Mouse (Mus musculus) neutrophil, adult 5-6 weeks (primary cell): Measurements from ENCODE around the gene Sspn. TPM values are rescaled to one million over a fixed set of nuclear protein-coding genes. Genes with fewer than 3 reads are reported as not detected.

ENCODE experiments used
- ATAC-seq: fragments of 151-379, 151-347 bp; 2 replicates; pipeline ENCODE4 v1.8.0; 2017; ENCODE audit warnings: mild to moderate bottlenecking, moderate TSS enrichment; ENCODE audit not compliant: insufficient number of reproducible peaks, poor library complexity, low FRiP score, severe bottlenecking; ENCODE audit errors: extremely low read depth
- total RNA-seq: library from RNA; stranded (forward); fragments of 200-1000 nt; gene quantifications from 2 replicates; pipeline ENCODE4 v1.2.3, GENCODE M21; 2017

Sspn gene
- total RNA-seq, 1 experiment from 2014 or later: 1.2 TPM

- no peak for ATAC-seq
Measured at GRCm38 (mm10) chr6:145918236-145918635, 13.2 kb upstream of the Sspn start.

- ATAC-seq: no peak
Measured at GRCm38 (mm10) chr6:145923594-145923993, 7.8 kb upstream of the Sspn start.

- no peak for ATAC-seq
Measured at GRCm38 (mm10) chr6:145934001-145934696, 2.7 kb downstream of the Sspn start.

GRCm38 (mm10) chr6:145934697-145935240 is 3.3 kb downstream of the Sspn start:
- ATAC-seq: no peak

GRCm38 (mm10) chr6:145935912-145936311 is 4.5 kb downstream of the Sspn start:
- ATAC-seq: no peak

GRCm38 (mm10) chr6:145936511-145936910 is 5.1 kb downstream of the Sspn start:
- ATAC-seq: no peak

GRCm38 (mm10) chr6:145940852-145941251 is 9.4 kb downstream of the Sspn start:
- no peak for ATAC-seq

GRCm38 (mm10) chr6:145942263-145942966 is 11.0 kb downstream of the Sspn start:
- no peak for ATAC-seq

- ATAC-seq: no peak
Measured at GRCm38 (mm10) chr6:145943414-145943813, 12.0 kb downstream of the Sspn start.

GRCm38 (mm10) chr6:145945700-145946344 is 14.4 kb downstream of the Sspn start:
- no peak for ATAC-seq

- no peak for ATAC-seq
Measured at GRCm38 (mm10) chr6:145949049-145949448, 17.6 kb downstream of the Sspn start.

- ATAC-seq: no peak
Measured at GRCm38 (mm10) chr6:145950626-145951025, 19.2 kb downstream of the Sspn start.

GRCm38 (mm10) chr6:145952594-145952993 is 21.2 kb downstream of the Sspn start:
- no peak for ATAC-seq

- ATAC-seq: no peak
Measured at GRCm38 (mm10) chr6:145953121-145953896, 21.9 kb downstream of the Sspn start.

- ATAC-seq: no peak
Measured at GRCm38 (mm10) chr6:145957427-145957965, 26.1 kb downstream of the Sspn start.

GRCm38 (mm10) chr6:145958070-145958469 is 26.6 kb downstream of the Sspn start:
- no peak for ATAC-seq

- no peak for ATAC-seq
Measured at GRCm38 (mm10) chr6:145961047-145961446, 29.6 kb downstream of the Sspn start.

- ATAC-seq: no peak
Measured at GRCm38 (mm10) chr6:145963966-145964365, 32.5 kb downstream of the Sspn start.

- ATAC-seq: no peak
Measured at GRCm38 (mm10) chr6:145967693-145968092, 36.3 kb downstream of the Sspn start.
